ENCODE assay signal across 10 mouse cellular contexts in genomic region chr2:29747852-29748251, GRCm38 (mm10). TPM values are rescaled to one million over a fixed set of nuclear protein-coding genes. Genes with fewer than 3 reads are reported as not detected.
A peak's percentile ranks its signal among the peaks of the same experiment; 100 is the strongest.
DNase-seq lines count a peak whose midpoint lies in the region; ATAC-seq and TF ChIP-seq lines count a peak whose summit lies in the region.
"Had no signal": no experiment of that assay in that cellular context is flagged by ENCODE, and none has a peak within 500 bp of the region (broad histone marks: within the 10 kb centered on the region; RNA-seq: fewer than 3 reads in every experiment).

No protein-coding gene starts in this region.

- no peak for TF ChIP-seq EP300 in liver, embryonic 14.5 days (IDR thresholded peaks at IDR 0.05; ENCODE audit: low read depth)
- TF ChIP-seq EP300 in stomach, postnatal 0 days (optimal IDR thresholded peaks at IDR 0.05), result no peak

- no peak overlapping the region for H3K27ac ChIP-seq in forebrain, embryonic 12.5 days
- no peak overlapping the region for H3K27ac ChIP-seq in forebrain, embryonic 14.5 days (ENCODE audit: low read depth, low read length)
- H3K27ac ChIP-seq in liver, embryonic 14.5 days, result no peak overlapping the region
- H3K27ac ChIP-seq in liver, embryonic 12.5 days, result no peak overlapping the region
- no peak overlapping the region for H3K27ac ChIP-seq in hindbrain, embryonic 14.5 days
- H3K27ac ChIP-seq in stomach, postnatal 0 days (replicated peaks), result no peak overlapping the region

- DNase-seq in forebrain, embryonic 14.5 days (ENCODE audit: low spot score), result no peak
- DNase-seq in liver, embryonic 14.5 days (ENCODE audit: low read depth in 3 of 3, low spot score in 3 of 3), result no peak
- no peak for DNase-seq in hindbrain, embryonic 14.5 days (ENCODE audit: low spot score)
- DNase-seq in stomach, postnatal 0 days (ENCODE audit: low spot score), result no peak
- no peak for DNase-seq in MN1 (ENCODE audit: low spot score)
- DNase-seq in adipocyte (ENCODE audit: low spot score), result no peak

- H3K4me3 ChIP-seq in forebrain, embryonic 12.5 days (replicated peaks), result no peak overlapping the region
- H3K4me3 ChIP-seq in forebrain, embryonic 14.5 days (ENCODE audit: low read depth, low read length), result no peak overlapping the region
- no peak overlapping the region for H3K4me3 ChIP-seq in liver, embryonic 14.5 days (ENCODE audit: insufficient read depth in 1 of 2, low read depth in 2 of 2, low read length in 2 of 2)
- no peak overlapping the region for H3K4me3 ChIP-seq in liver, embryonic 12.5 days
- H3K4me3 ChIP-seq in hindbrain, embryonic 14.5 days (replicated peaks; ENCODE audit: low read length), result no peak overlapping the region
- no peak overlapping the region for H3K4me3 ChIP-seq in stomach, postnatal 0 days (ENCODE audit: low read depth, low read length)

- H3K36me3 ChIP-seq in forebrain, embryonic 12.5 days (replicated peaks), result no peaks in the 10 kb centered on the region
- H3K36me3 ChIP-seq in forebrain, embryonic 14.5 days (ENCODE audit: control insufficient read depth, insufficient read depth, low read length), result no peaks in the 10 kb centered on the region
- no peaks in the 10 kb centered on the region for H3K36me3 ChIP-seq in liver, embryonic 14.5 days (replicated peaks; ENCODE audit: control insufficient read depth, insufficient read depth, low read depth)
- no peaks in the 10 kb centered on the region for H3K36me3 ChIP-seq in liver, embryonic 12.5 days
- H3K36me3 ChIP-seq in hindbrain, embryonic 14.5 days (replicated peaks; ENCODE audit: control insufficient read depth, insufficient read depth), result no peaks in the 10 kb centered on the region
- H3K36me3 ChIP-seq in stomach, postnatal 0 days (ENCODE audit: control insufficient read depth, insufficient read depth, low read length), result no peaks in the 10 kb centered on the region

- H3K9me3 ChIP-seq in forebrain, embryonic 12.5 days, result 0 out of 2 replicates have a peak, but pooled peaks cover 2% of the 10 kb centered on the region
- no peaks in the 10 kb centered on the region for H3K9me3 ChIP-seq in forebrain, embryonic 14.5 days (replicated peaks; ENCODE audit: control insufficient read depth, low read length)
- no peaks in the 10 kb centered on the region for H3K9me3 ChIP-seq in liver, embryonic 14.5 days (ENCODE audit: control insufficient read depth, low read length)
- H3K9me3 ChIP-seq in liver, embryonic 12.5 days (replicated peaks), result no peaks in the 10 kb centered on the region
- H3K9me3 ChIP-seq in hindbrain, embryonic 14.5 days (ENCODE audit: control insufficient read depth, low read length), result no peaks in the 10 kb centered on the region
- H3K9me3 ChIP-seq in stomach, postnatal 0 days (ENCODE audit: control insufficient read depth, low read length), result no peaks in the 10 kb centered on the region

- no peak overlapping the region for H3K9ac ChIP-seq in forebrain, embryonic 12.5 days
- no peak overlapping the region for H3K9ac ChIP-seq in forebrain, embryonic 14.5 days (ENCODE audit: low read length)
- no peak overlapping the region for H3K9ac ChIP-seq in liver, embryonic 14.5 days (replicated peaks)
- H3K9ac ChIP-seq in liver, embryonic 12.5 days, result no peak overlapping the region
- H3K9ac ChIP-seq in hindbrain, embryonic 14.5 days, result no peak overlapping the region
- H3K9ac ChIP-seq in stomach, postnatal 0 days (ENCODE audit: low read length), result no peak overlapping the region

- H3K27me3 ChIP-seq in forebrain, embryonic 12.5 days, result peaks cover 87% of the 10 kb centered on the region
- H3K27me3 ChIP-seq in forebrain, embryonic 14.5 days (replicated peaks; ENCODE audit: control insufficient read depth, insufficient read depth, low read length), result peaks cover 51% of the 10 kb centered on the region
- peaks cover 48% of the 10 kb centered on the region for H3K27me3 ChIP-seq in liver, embryonic 14.5 days (ENCODE audit: control insufficient read depth, insufficient read depth, low read length)
- peaks cover 83% of the 10 kb centered on the region for H3K27me3 ChIP-seq in liver, embryonic 12.5 days (replicated peaks)
- H3K27me3 ChIP-seq in hindbrain, embryonic 14.5 days (ENCODE audit: control insufficient read depth, insufficient read depth, low read length), result peaks cover 51% of the 10 kb centered on the region
- no peaks in the 10 kb centered on the region; the same call in 1 of the 2 replicates for H3K27me3 ChIP-seq in stomach, postnatal 0 days (ENCODE audit: control insufficient read depth, insufficient read depth, low read length)
- H3K27me3 ChIP-seq: Patski had no signal

- 67% methylated on average over 5 of the region's 5 CpGs for WGBS in forebrain, embryonic 12.5 days
- 61% methylated on average over 5 of the region's 5 CpGs for WGBS in forebrain, embryonic 14.5 days
- WGBS in liver, embryonic 14.5 days (ENCODE audit: insufficient replicate concordance), result 45% methylated on average over 5 of the region's 5 CpGs
- 40% methylated on average over 5 of the region's 5 CpGs for WGBS in liver, embryonic 12.5 days (ENCODE audit: insufficient replicate concordance)
- WGBS in hindbrain, embryonic 14.5 days, result 43% methylated on average over 5 of the region's 5 CpGs
- WGBS in stomach, postnatal 0 days, result 67% methylated on average over 5 of the region's 5 CpGs

- 0 out of 2 replicates have a peak overlapping the region, but pooled peaks have one; percentile 56 for H3K4me2 ChIP-seq in forebrain, embryonic 12.5 days
- H3K4me2 ChIP-seq in forebrain, embryonic 14.5 days (ENCODE audit: low read length), result no peak overlapping the region
- H3K4me2 ChIP-seq in liver, embryonic 14.5 days (ENCODE audit: low read depth), result no peak overlapping the region
- no peak overlapping the region for H3K4me2 ChIP-seq in liver, embryonic 12.5 days
- peak overlapping the region; percentile 79 for H3K4me2 ChIP-seq in hindbrain, embryonic 14.5 days (replicated peaks)
- H3K4me2 ChIP-seq in stomach, postnatal 0 days (replicated peaks; ENCODE audit: low read depth), result no peak overlapping the region

- TF ChIP-seq CTCF in liver, embryonic 14.5 days (IDR thresholded peaks at IDR 0.05; ENCODE audit: low read depth), result peak; percentile 42
- TF ChIP-seq CTCF in stomach, postnatal 0 days (IDR thresholded peaks at IDR 0.05; ENCODE audit: low read depth), result peak; percentile 62

- no peak for ATAC-seq in forebrain, embryonic 12.5 days (ENCODE audit: low FRiP score)
- ATAC-seq in forebrain, embryonic 14.5 days, result no peak
- no peak for ATAC-seq in liver, embryonic 14.5 days (ENCODE audit: insufficient read depth)
- no peak for ATAC-seq in liver, embryonic 12.5 days
- no peak for ATAC-seq in hindbrain, embryonic 14.5 days (ENCODE audit: low FRiP score)
- no peak for ATAC-seq in stomach, postnatal 0 days (ENCODE audit: low FRiP score, low TSS enrichment)
- ATAC-seq: Patski had no signal

- peaks cover 23% of the 10 kb centered on the region for H3K4me1 ChIP-seq in forebrain, embryonic 12.5 days
- no peaks in the 10 kb centered on the region for H3K4me1 ChIP-seq in forebrain, embryonic 14.5 days (ENCODE audit: control insufficient read depth, insufficient read depth, low read length)
- H3K4me1 ChIP-seq in liver, embryonic 14.5 days (replicated peaks; ENCODE audit: control insufficient read depth in 2 of 2, insufficient read depth in 2 of 2, low read length in 1 of 2), result no peaks in the 10 kb centered on the region
- peaks cover 7% of the 10 kb centered on the region for H3K4me1 ChIP-seq in liver, embryonic 12.5 days
- H3K4me1 ChIP-seq in hindbrain, embryonic 14.5 days (replicated peaks; ENCODE audit: control insufficient read depth, insufficient read depth, low read length), result no peaks in the 10 kb centered on the region
- no peaks in the 10 kb centered on the region for H3K4me1 ChIP-seq in stomach, postnatal 0 days (replicated peaks; ENCODE audit: control insufficient read depth, insufficient read depth)

RNA-seq across cellular contexts. Expression of gene Gm13420, which starts 3.6 kb away (rescaled TPM):
- not detected in 2 replicates for polyA plus RNA-seq in forebrain, embryonic 12.5 days (2016; fragmentation: Nextera tagmentation; extraction: Ambion mirVana)
- polyA plus RNA-seq in forebrain, embryonic 14.5 days (2014; fragmentation: Nextera tagmentation; extraction: Ambion mirVana), result not detected in 2 replicates
- polyA plus RNA-seq in liver, embryonic 14.5 days (2012; rRNA removed), result 0.39 and 0.64 TPM in 2 replicates
- polyA plus RNA-seq in liver, embryonic 14.5 days (2014; fragmentation: Nextera tagmentation; extraction: Ambion mirVana), result 0.34 and 0.38 TPM in 2 replicates
- 0.28 and 0.41 TPM in 2 replicates for polyA plus RNA-seq in liver, embryonic 12.5 days (2016; fragmentation: Nextera tagmentation; extraction: Ambion mirVana)
- 0.20 and 0.36 TPM in 2 replicates for polyA plus RNA-seq in hindbrain, embryonic 14.5 days (2014; fragmentation: Nextera tagmentation; extraction: Ambion mirVana)
- 5.8 and 6.1 TPM in 2 replicates for polyA plus RNA-seq in stomach, postnatal 0 days (2015; fragmentation: Nextera tagmentation; extraction: Ambion mirVana)

RNA-seq across cellular contexts. Expression of gene Gm13547, which starts 11.3 kb away (rescaled TPM):
- 0.35 TPM in 1 of 2 replicates, not detected in the other for polyA plus RNA-seq in forebrain, embryonic 12.5 days (2016; fragmentation: Nextera tagmentation; extraction: Ambion mirVana)
- polyA plus RNA-seq in forebrain, embryonic 14.5 days (2014; fragmentation: Nextera tagmentation; extraction: Ambion mirVana), result not detected in 2 replicates
- polyA plus RNA-seq in liver, embryonic 14.5 days (2012; rRNA removed), result not detected in 2 replicates
- polyA plus RNA-seq in liver, embryonic 14.5 days (2014; fragmentation: Nextera tagmentation; extraction: Ambion mirVana), result not detected in 2 replicates
- polyA plus RNA-seq in liver, embryonic 12.5 days (2016; fragmentation: Nextera tagmentation; extraction: Ambion mirVana), result not detected in 2 replicates
- not detected in 2 replicates for polyA plus RNA-seq in hindbrain, embryonic 14.5 days (2014; fragmentation: Nextera tagmentation; extraction: Ambion mirVana)
- 0.28 TPM in 1 of 2 replicates, not detected in the other for polyA plus RNA-seq in stomach, postnatal 0 days (2015; fragmentation: Nextera tagmentation; extraction: Ambion mirVana)
- polyA plus RNA-seq: lung, embryonic 16.5 days had no signal

RNA-seq across cellular contexts. Expression of gene Coq4, which starts 39.4 kb away (rescaled TPM):
- polyA plus RNA-seq in forebrain, embryonic 12.5 days (2016; fragmentation: Nextera tagmentation; extraction: Ambion mirVana), result 26.6 and 29.6 TPM in 2 replicates
- polyA plus RNA-seq in forebrain, embryonic 14.5 days (2014; fragmentation: Nextera tagmentation; extraction: Ambion mirVana), result 36.0 and 37.5 TPM in 2 replicates
- 8.4 and 10.0 TPM in 2 replicates for polyA plus RNA-seq in liver, embryonic 14.5 days (2012; rRNA removed)
- polyA plus RNA-seq in liver, embryonic 14.5 days (2014; fragmentation: Nextera tagmentation; extraction: Ambion mirVana), result 11.6 and 13.4 TPM in 2 replicates
- polyA plus RNA-seq in liver, embryonic 12.5 days (2016; fragmentation: Nextera tagmentation; extraction: Ambion mirVana), result 21.5 and 21.8 TPM in 2 replicates
- polyA plus RNA-seq in hindbrain, embryonic 14.5 days (2014; fragmentation: Nextera tagmentation; extraction: Ambion mirVana), result 35.1 and 35.3 TPM in 2 replicates
- polyA plus RNA-seq in stomach, postnatal 0 days (2015; fragmentation: Nextera tagmentation; extraction: Ambion mirVana), result 18.7 and 20.4 TPM in 2 replicates

RNA-seq across cellular contexts. Expression of gene Trub2, which starts 40.5 kb away (rescaled TPM):
- polyA plus RNA-seq in forebrain, embryonic 12.5 days (2016; fragmentation: Nextera tagmentation; extraction: Ambion mirVana), result 40.0 and 42.5 TPM in 2 replicates
- 26.8 and 31.1 TPM in 2 replicates for polyA plus RNA-seq in forebrain, embryonic 14.5 days (2014; fragmentation: Nextera tagmentation; extraction: Ambion mirVana)
- 11.2 and 15.1 TPM in 2 replicates for polyA plus RNA-seq in liver, embryonic 14.5 days (2012; rRNA removed)
- polyA plus RNA-seq in liver, embryonic 14.5 days (2014; fragmentation: Nextera tagmentation; extraction: Ambion mirVana), result 9.3 and 11.8 TPM in 2 replicates
- polyA plus RNA-seq in liver, embryonic 12.5 days (2016; fragmentation: Nextera tagmentation; extraction: Ambion mirVana), result 23.7 and 27.6 TPM in 2 replicates
- polyA plus RNA-seq in hindbrain, embryonic 14.5 days (2014; fragmentation: Nextera tagmentation; extraction: Ambion mirVana), result 23.9 and 26.3 TPM in 2 replicates
- polyA plus RNA-seq in stomach, postnatal 0 days (2015; fragmentation: Nextera tagmentation; extraction: Ambion mirVana), result 14.7 TPM in 2 replicates

RNA-seq across cellular contexts. Expression of gene Slc27a4, which starts 54.6 kb away (rescaled TPM):
- polyA plus RNA-seq in forebrain, embryonic 12.5 days (2016; fragmentation: Nextera tagmentation; extraction: Ambion mirVana), result 16.5 and 19.4 TPM in 2 replicates
- polyA plus RNA-seq in forebrain, embryonic 14.5 days (2014; fragmentation: Nextera tagmentation; extraction: Ambion mirVana), result 22.6 and 26.1 TPM in 2 replicates
- polyA plus RNA-seq in liver, embryonic 14.5 days (2012; rRNA removed), result 2.3 and 2.5 TPM in 2 replicates
- 1.5 and 1.9 TPM in 2 replicates for polyA plus RNA-seq in liver, embryonic 14.5 days (2014; fragmentation: Nextera tagmentation; extraction: Ambion mirVana)
- polyA plus RNA-seq in liver, embryonic 12.5 days (2016; fragmentation: Nextera tagmentation; extraction: Ambion mirVana), result 3.9 and 4.3 TPM in 2 replicates
- 40.1 and 43.7 TPM in 2 replicates for polyA plus RNA-seq in hindbrain, embryonic 14.5 days (2014; fragmentation: Nextera tagmentation; extraction: Ambion mirVana)
- 34.0 and 36.4 TPM in 2 replicates for polyA plus RNA-seq in stomach, postnatal 0 days (2015; fragmentation: Nextera tagmentation; extraction: Ambion mirVana)

Comparison
In these comparisons a context has a peak if more than half of its experiments do, and no peak if none do; other contexts are left out.
1. H3K4me2 ChIP-seq: peak in forebrain, embryonic 12.5 days (single experiment) and hindbrain, embryonic 14.5 days (single experiment); none in forebrain, embryonic 14.5 days (single experiment), liver, embryonic 14.5 days (single experiment), liver, embryonic 12.5 days (single experiment) and stomach, postnatal 0 days (single experiment).